Mouse (Mus musculus) left cerebral cortex, adult 8-10 months (tissue): ENCODE measurements at regions not wholly inside any gene's neighbourhood (a gene's known extent, or its start where the extent isn't known, plus 50 kb on each side); places are given as distances from the start of the nearest gene placed in this dataset.

ENCODE experiments used
- DNase-seq, 2 experiments: peaks; one replicate each; pipeline ENCODE4 v3.0.0; 2022; ENCODE audit warnings: low spot score in 2 of 2

GRCm38 (mm10) chr10:9002261-9002660 lies 116.4 kb upstream of the Sash1 start:
- DNase-seq = no peak

- DNase-seq = no peak
Measured at GRCm38 (mm10) chr10:8998758-8999398, 113.0 kb upstream of the Sash1 start.

GRCm38 (mm10) chr10:8998356-8998755 lies 112.5 kb upstream of the Sash1 start:
- DNase-seq = no peak

- no peak for DNase-seq
Measured at GRCm38 (mm10) chr10:8995097-8995496, 109.2 kb upstream of the Sash1 start.

- DNase-seq = no peak
Measured at GRCm38 (mm10) chr10:8986339-8986738, 100.5 kb upstream of the Sash1 start.

- DNase-seq = no peak
Measured at GRCm38 (mm10) chr10:8983347-8983746, 97.5 kb upstream of the Sash1 start.

- no peak for DNase-seq
Measured at GRCm38 (mm10) chr10:8980568-8980967, 94.7 kb upstream of the Sash1 start.

- DNase-seq = no peak
Measured at GRCm38 (mm10) chr10:8978595-8978994, 92.7 kb upstream of the Sash1 start.

GRCm38 (mm10) chr10:8973934-8974333 lies 88.1 kb upstream of the Sash1 start:
- no peak for DNase-seq

- no peak for DNase-seq
Measured at GRCm38 (mm10) chr10:8972789-8973551, 87.1 kb upstream of the Sash1 start.

- no peak for DNase-seq
Measured at GRCm38 (mm10) chr10:8970807-8971206, 84.9 kb upstream of the Sash1 start.

- DNase-seq = no peak
Measured at GRCm38 (mm10) chr10:8969586-8969985, 83.7 kb upstream of the Sash1 start.

GRCm38 (mm10) chr10:8969016-8969415 lies 83.1 kb upstream of the Sash1 start:
- no peak for DNase-seq

- DNase-seq = no peak
Measured at GRCm38 (mm10) chr10:8968276-8968923, 82.5 kb upstream of the Sash1 start.

GRCm38 (mm10) chr10:8962921-8963320 lies 77.1 kb upstream of the Sash1 start:
- DNase-seq = no peak

GRCm38 (mm10) chr10:8960964-8961675 lies 75.2 kb upstream of the Sash1 start:
- DNase-seq = no peak

GRCm38 (mm10) chr10:8960275-8960960 lies 74.5 kb upstream of the Sash1 start:
- no peak for DNase-seq

- no peak for DNase-seq
Measured at GRCm38 (mm10) chr10:8955499-8956211, 69.8 kb upstream of the Sash1 start.

GRCm38 (mm10) chr10:8954003-8954402 lies 68.1 kb upstream of the Sash1 start:
- no peak for DNase-seq

GRCm38 (mm10) chr10:8952922-8953321 lies 67.1 kb upstream of the Sash1 start:
- no peak for DNase-seq

- no peak for DNase-seq
Measured at GRCm38 (mm10) chr10:8951937-8952336, 66.1 kb upstream of the Sash1 start.
